Mouse (Mus musculus) small intestine, adult 2 months (tissue): ENCODE results near the gene Prph.

ENCODE experiments used
- CTCF ChIP-seq: fragments of 200-500 bp; IDR thresholded peaks from 2 replicates; pipeline ENCODE4 v1.5.1; 2012; ENCODE audit warnings: low read depth, mild to moderate bottlenecking, control low read depth, inconsistent platforms, low read length, moderate library complexity, mixed read lengths; ENCODE audit not compliant: insufficient replicate concordance, insufficient read length; ENCODE audit errors: extremely low read depth
- POLR2A ChIP-seq: fragments of 200-500 bp; IDR thresholded peaks from 2 replicates; pipeline ENCODE4 v1.6.1; 2012; ENCODE audit warnings: low read depth, mild to moderate bottlenecking, control low read depth, inconsistent platforms, low read length, moderate library complexity

- TF ChIP-seq POLR2A = no peak
- TF ChIP-seq CTCF = no peak
These were observed 17.0 kb downstream of the Prph start for GRCm38 (mm10) chr15:99071988-99072387.
